Mouse (Mus musculus) embryonic facial prominence, embryonic 11.5 days (tissue): ENCODE measurements around the gene Atg7. TPM values are rescaled to one million over a fixed set of nuclear protein-coding genes. Genes with fewer than 3 reads are reported as not detected.

Source experiments
- ATAC-seq: fragments of 200-750 bp; cut with Nextera tagmentation; replicated peaks from 2 replicates; pipeline ENCODE4 v1.8.0; 2017; ENCODE audit warnings: low read depth; ENCODE audit not compliant: insufficient number of reproducible peaks, low FRiP score, low TSS enrichment
- DNase-seq: peaks from one replicate; pipeline ENCODE4 v3.0.0-alpha.2; 2015; ENCODE audit warnings: low spot score
- H3K27ac ChIP-seq: fragments of 300-500 bp; sonication (generic); replicated peaks from 2 replicates; pipeline ENCODE4 v1.5.1; 2014; ENCODE audit warnings: mild to moderate bottlenecking, low read depth, low read length, control low read depth
- H3K27me3 ChIP-seq: fragments of 300-500 bp; sonication (generic); 2 replicates; pipeline ENCODE4 v1.6.1; 2014; ENCODE audit warnings: mild to moderate bottlenecking, low read length, moderate library complexity, mixed read lengths; ENCODE audit not compliant: control insufficient read depth, insufficient read depth
- H3K36me3 ChIP-seq: fragments of 300-500 bp; sonication (generic); replicated peaks from 2 replicates; pipeline ENCODE4 v1.6.1; 2014; ENCODE audit warnings: low read depth, mild to moderate bottlenecking, low read length, moderate library complexity, mixed read lengths; ENCODE audit not compliant: control insufficient read depth, insufficient read depth
- H3K4me1 ChIP-seq: fragments of 300-500 bp; sonication (generic); 2 replicates; pipeline ENCODE4 v1.6.1; 2014; ENCODE audit warnings: low read length, mixed read lengths; ENCODE audit not compliant: control insufficient read depth, insufficient read depth
- H3K4me2 ChIP-seq: fragments of 300-500 bp; sonication (generic); 2 replicates; pipeline ENCODE4 v1.6.1; 2014; ENCODE audit warnings: low read depth, mild to moderate bottlenecking, control low read depth, low read length, moderate library complexity
- H3K4me3 ChIP-seq: fragments of 300-500 bp; sonication (generic); 2 replicates; pipeline ENCODE4 v1.5.1; 2014; ENCODE audit warnings: low read depth, low read length, control low read depth
- H3K9ac ChIP-seq: fragments of 300-500 bp; sonication (generic); replicated peaks from 2 replicates; pipeline ENCODE4 v1.6.1; 2014; ENCODE audit warnings: mild to moderate bottlenecking, control low read depth, low read length
- H3K9me3 ChIP-seq: fragments of 300-500 bp; sonication (generic); replicated peaks from 2 replicates; pipeline ENCODE4 v1.6.1; 2016; ENCODE audit warnings: mild to moderate bottlenecking, low read length, inconsistent platforms, mixed read lengths; ENCODE audit not compliant: control insufficient read depth
- WGBS: fragments of 180-500 bp; shearing (Covaris S2); extraction: QIAGEN DNeasy Blood & Tissue Kit; methylation state at CpG from one replicate; pipeline ENCODE4 v1.1.7; 2014; 5-methylcytosine and 5-hydroxymethylcytosine counted together
- polyA plus RNA-seq: library from polyadenylated mRNA; unstranded; fragments of >200 nt; fragmentation: Nextera tagmentation; extraction: Ambion mirVana; gene quantifications from 2 replicates; pipeline ENCODE4 v1.2.1, GENCODE M21; 2014

Atg7 gene
- polyA plus RNA-seq, 1 experiment from 2014 or later: 14.6 TPM

DNA sequence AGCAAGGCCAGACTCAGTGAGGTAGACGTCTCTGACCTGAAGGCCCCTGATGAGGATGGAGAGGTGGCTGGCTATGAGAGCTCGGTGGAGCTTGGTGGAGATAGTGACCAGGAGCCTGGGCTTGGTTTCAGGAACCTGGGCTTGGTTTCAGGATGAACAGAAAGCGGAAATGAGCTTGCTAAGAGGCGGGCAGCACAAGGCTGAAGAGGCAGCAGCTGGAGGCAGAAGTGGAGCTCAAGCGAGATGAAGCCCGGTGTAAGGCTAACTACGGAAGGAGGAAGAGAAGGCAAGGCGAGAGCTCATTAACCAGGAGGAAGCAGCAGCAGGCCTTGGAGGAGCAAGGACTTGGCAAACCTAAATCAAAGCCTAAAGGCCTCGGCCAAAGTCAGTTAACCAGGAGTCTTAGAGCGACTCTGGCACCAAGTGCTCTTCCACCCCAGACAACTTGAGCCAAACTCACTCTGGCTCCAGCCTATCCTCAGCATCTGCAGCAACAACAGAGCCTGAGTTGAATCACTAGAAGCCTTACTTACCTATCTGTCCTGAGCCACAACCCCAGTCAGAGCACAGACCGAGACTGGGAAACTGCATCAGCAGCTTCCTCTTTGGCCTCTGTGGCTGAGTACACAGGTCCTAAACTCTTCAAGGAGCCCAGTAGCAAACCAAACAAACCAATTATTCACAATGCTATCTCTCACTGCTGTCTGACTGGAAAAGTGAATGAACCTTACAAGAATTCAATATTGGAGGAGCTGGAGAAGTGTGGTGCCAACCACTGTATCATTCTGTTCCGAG is 99.5 kb downstream of the Atg7 start:
- Histone ChIP-seq H3K27me3 (no peaks in the 10 kb centered on the region), H3K36me3 (no peaks in the 10 kb centered on the region), H3K27ac (no peak overlapping the region), H3K4me2 (no peak overlapping the region), H3K4me3 (no peak overlapping the region), H3K9ac (no peak overlapping the region), H3K9me3 (no peaks in the 10 kb centered on the region), H3K4me1 (no peaks in the 10 kb centered on the region)
- no peak for ATAC-seq
- WGBS: 92% methylated on average over 12 of the region's 12 CpGs
- no peak for DNase-seq

DNA sequence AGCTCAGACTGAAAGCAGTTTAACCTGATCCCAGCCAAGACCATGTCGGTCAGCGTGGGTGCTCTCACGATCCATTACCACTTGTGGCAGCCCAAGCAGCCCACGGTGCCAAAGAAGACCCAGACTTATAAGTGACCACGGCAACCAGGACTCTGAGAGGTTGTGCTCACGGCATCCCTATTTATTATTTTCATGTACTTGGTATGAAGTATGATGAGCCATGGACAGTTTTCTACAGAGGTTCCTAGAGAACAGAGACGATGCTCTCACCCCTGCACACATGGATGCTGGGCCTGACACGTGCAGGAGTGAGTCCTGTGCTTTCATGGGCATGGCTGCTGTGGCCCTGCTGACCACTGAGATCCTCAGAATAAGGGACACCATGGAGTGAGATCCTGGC is 100.2 kb downstream of the Atg7 start:
- no peak overlapping the region for H3K4me3 ChIP-seq
- no peaks in the 10 kb centered on the region for H3K9me3 ChIP-seq
- no peaks in the 10 kb centered on the region for H3K36me3 ChIP-seq
- WGBS: 93% methylated on average over 8 of the region's 8 CpGs
- ATAC-seq (no peak), DNase-seq (no peak)
- no peak overlapping the region for H3K9ac ChIP-seq
- no peak overlapping the region for H3K4me2 ChIP-seq
- H3K27me3 ChIP-seq: no peaks in the 10 kb centered on the region
- no peak overlapping the region for H3K27ac ChIP-seq
- H3K4me1 ChIP-seq: no peaks in the 10 kb centered on the region

DNA sequence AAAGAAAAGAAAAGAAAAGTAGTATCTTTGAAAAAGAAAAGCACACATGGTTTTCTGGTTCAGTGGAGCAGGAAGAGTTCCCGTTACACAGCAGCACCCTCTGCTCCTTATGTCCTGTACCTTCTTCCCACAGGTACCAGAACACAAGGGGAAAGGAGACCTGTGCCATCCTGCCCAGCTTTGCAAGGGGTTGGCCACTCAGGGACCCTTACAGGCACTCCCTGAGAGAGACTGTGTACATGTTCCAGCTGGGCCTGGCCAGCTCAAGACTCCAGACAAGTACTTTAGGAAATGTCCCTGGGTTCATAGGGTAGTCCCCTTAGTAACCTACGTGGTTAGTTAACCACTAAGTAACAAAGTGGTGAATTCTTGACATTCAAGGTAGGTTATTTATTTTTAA is 100.9 kb downstream of the Atg7 start:
- no peaks in the 10 kb centered on the region for H3K27me3 ChIP-seq
- no peak for ATAC-seq
- H3K4me2 ChIP-seq: no peak overlapping the region
- 77% methylated on average over 2 of the region's 2 CpGs for WGBS
- no peaks in the 10 kb centered on the region for H3K36me3 ChIP-seq
- no peaks in the 10 kb centered on the region for H3K4me1 ChIP-seq
- DNase-seq: no peak
- no peak overlapping the region for H3K9ac ChIP-seq
- H3K9me3 ChIP-seq: no peaks in the 10 kb centered on the region
- H3K27ac ChIP-seq: no peak overlapping the region
- no peak overlapping the region for H3K4me3 ChIP-seq

DNA sequence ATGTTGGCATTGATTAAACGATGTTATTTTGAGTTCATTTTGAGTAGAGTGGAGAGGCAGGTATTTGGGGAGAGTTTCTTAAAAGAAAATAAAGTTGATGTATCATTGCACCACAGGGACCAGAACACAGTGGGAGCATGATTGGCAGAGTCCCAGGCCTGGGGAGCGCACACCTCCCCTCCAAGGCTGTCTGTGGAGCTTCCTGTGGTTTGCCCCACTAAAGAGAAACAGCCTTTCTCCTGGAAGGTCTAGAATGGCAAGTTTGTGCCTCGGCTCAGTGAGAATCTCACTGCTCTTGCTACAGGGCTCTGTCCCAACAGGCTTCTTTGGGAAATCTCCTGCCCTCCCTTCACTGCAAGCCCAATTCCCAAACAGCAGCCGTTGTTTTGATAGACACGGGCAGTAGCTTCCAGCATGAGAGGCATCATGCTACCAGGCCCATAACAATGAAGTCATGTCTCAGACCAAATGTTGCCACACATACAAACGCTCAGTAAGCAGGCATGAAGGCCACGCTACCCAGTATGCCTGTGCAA is 103.6 kb downstream of the Atg7 start:
- DNase-seq: no peak
- H3K27ac ChIP-seq: no peak overlapping the region
- H3K36me3 ChIP-seq: no peaks in the 10 kb centered on the region
- no peaks in the 10 kb centered on the region for H3K4me1 ChIP-seq
- no peak for ATAC-seq
- H3K9me3 ChIP-seq: no peaks in the 10 kb centered on the region
- H3K27me3 ChIP-seq: no peaks in the 10 kb centered on the region
- H3K9ac ChIP-seq: no peak overlapping the region
- no peak overlapping the region for H3K4me3 ChIP-seq
- no peak overlapping the region for H3K4me2 ChIP-seq
- WGBS: 77% methylated on average over 7 of the region's 7 CpGs

DNA sequence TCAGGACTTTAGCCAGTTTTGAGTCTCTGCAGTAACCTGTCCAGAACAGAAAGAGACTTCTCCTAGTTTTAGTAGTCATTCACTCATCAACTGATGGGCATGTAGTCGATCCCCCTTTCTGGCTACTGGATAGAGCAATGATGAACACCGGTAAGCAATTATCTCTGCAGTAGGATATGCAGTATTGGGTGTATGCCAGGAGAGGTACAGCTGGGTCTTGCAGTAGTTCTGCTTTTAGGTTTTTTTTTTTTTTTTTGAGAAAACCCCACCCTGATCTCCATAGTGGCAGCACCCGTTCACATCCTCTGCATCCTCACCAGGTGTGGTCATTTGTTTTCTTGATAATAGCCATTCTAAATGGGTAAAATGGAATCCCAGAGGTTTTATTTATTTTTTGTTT is 105.5 kb downstream of the Atg7 start:
- ATAC-seq (no peak), DNase-seq (no peak)
- no peak overlapping the region for H3K4me2 ChIP-seq
- H3K9me3 ChIP-seq: no peaks in the 10 kb centered on the region
- no peak overlapping the region for H3K9ac ChIP-seq
- H3K27ac ChIP-seq: no peak overlapping the region
- H3K27me3 ChIP-seq: no peaks in the 10 kb centered on the region
- 93% methylated on average over 3 of the region's 3 CpGs for WGBS
- H3K4me3 ChIP-seq: no peak overlapping the region
- H3K36me3 ChIP-seq: no peaks in the 10 kb centered on the region
- H3K4me1 ChIP-seq: no peaks in the 10 kb centered on the region

DNA sequence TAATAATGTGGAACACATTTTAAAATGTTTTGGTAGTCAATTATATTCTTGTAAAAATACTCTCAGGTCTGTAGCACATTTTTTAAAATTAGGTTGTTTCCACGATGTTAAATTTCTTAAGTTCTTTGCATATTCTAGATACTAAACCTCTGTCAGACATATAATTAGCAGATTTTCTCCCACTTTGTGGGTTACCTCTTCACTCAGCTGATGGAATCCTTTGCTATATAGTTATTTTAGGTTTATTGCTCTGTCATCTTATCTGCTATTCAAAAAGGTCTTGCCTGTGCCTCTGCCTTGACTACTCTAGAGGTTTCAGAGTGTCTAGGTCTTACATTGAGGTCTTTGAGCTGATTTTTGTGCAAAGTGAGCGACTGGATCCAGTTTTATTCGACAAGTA is 106.0 kb downstream of the Atg7 start:
- Histone ChIP-seq H3K36me3 (no peaks in the 10 kb centered on the region), H3K4me2 (no peak overlapping the region), H3K27me3 (no peaks in the 10 kb centered on the region), H3K9ac (no peak overlapping the region), H3K27ac (no peak overlapping the region), H3K9me3 (no peaks in the 10 kb centered on the region), H3K4me1 (no peaks in the 10 kb centered on the region), H3K4me3 (no peak overlapping the region)
- WGBS: 94% methylated on average over 3 of the region's 3 CpGs
- DNase-seq (no peak), ATAC-seq (no peak)

DNA sequence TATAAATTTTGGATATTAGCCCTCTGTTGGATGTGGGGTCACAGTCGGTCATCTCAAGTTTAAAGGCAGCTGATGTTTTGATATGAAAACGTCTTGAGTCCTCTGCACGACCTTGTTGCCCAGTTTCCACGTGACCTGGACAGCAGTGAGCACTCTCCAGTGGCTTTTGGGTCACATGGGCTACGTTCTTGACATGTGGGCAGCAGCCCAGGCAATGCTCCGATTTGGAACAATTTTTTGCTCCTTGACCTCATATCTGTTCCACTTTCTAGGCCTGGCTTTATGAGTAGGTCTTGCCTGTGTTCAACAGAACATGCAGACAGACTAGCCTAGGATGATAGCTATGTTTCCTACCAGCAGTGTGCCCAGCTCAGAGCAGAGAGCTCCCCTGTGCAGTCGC is 115.9 kb downstream of the Atg7 start:
- Histone ChIP-seq H3K9ac (no peak overlapping the region), H3K9me3 (no peaks in the 10 kb centered on the region), H3K4me2 (no peak overlapping the region), H3K27me3 (no peaks in the 10 kb centered on the region), H3K4me3 (no peak overlapping the region), H3K27ac (no peak overlapping the region), H3K36me3 (no peaks in the 10 kb centered on the region), H3K4me1 (no peaks in the 10 kb centered on the region)
- WGBS: 76% methylated on average over 7 of the region's 7 CpGs
- ATAC-seq (no peak), DNase-seq (no peak)

DNA sequence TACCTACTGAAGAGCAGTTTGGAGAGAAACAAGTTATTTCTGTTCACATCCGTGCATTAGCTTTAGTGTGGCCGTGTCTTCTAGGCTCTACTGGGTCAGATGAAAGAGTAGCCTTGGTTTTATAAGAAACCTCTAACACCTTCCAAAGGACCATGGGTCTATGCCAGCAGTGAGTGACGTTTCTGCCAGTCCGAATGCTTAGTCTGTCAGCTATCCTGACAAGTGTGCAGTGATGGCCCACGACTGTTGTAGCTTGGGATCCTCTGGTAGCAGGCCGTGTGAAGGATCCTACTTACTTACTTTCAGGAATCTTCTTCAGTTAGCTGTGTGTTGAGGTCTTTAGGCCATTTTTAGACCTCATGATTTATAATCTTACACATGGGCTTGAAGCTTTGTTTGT is 123.4 kb downstream of the Atg7 start:
- Histone ChIP-seq H3K4me2 (no peak overlapping the region), H3K27me3 (no peaks in the 10 kb centered on the region), H3K9ac (no peak overlapping the region), H3K4me1 (no peaks in the 10 kb centered on the region), H3K9me3 (no peaks in the 10 kb centered on the region), H3K27ac (no peak overlapping the region), H3K4me3 (no peak overlapping the region), H3K36me3 (no peaks in the 10 kb centered on the region)
- ATAC-seq (no peak), DNase-seq (no peak)
- 91% methylated on average over 6 of the region's 6 CpGs for whole genome bisulfite sequencing
